Mouse (Mus musculus) cerebellum, adult (tissue): Measurements from ENCODE around the gene Ckm.

Experiments used
- ATAC-seq: cut with Nextera tagmentation; 2 replicates; pipeline ENCODE4 v1.9.2; 2017; ENCODE audit warnings: mild to moderate bottlenecking, moderate library complexity, mixed read lengths; ENCODE audit not compliant: insufficient number of reproducible peaks, low FRiP score, low TSS enrichment

The Ckm gene

DNA sequence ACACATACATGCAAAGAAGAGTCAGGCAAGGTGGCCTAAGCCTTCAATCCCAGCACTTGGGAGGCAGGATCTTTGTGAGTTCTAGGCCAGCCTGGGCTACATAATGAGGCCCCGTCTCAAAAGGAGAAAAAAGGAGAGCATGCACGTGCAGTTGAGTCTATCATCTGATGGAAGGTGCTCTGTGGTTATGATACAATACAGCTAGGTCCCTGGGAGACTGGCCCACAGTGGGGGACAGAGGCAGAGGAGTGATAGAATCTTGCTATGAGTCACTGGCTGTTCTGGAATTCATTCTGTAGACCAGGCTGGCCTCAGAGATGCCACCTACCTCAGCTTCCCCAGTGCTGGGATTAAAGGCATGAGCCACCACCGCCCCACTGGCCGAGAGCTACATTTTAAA lies 57.9 kb downstream of the Ckm start:
- ATAC-seq = no peak

DNA sequence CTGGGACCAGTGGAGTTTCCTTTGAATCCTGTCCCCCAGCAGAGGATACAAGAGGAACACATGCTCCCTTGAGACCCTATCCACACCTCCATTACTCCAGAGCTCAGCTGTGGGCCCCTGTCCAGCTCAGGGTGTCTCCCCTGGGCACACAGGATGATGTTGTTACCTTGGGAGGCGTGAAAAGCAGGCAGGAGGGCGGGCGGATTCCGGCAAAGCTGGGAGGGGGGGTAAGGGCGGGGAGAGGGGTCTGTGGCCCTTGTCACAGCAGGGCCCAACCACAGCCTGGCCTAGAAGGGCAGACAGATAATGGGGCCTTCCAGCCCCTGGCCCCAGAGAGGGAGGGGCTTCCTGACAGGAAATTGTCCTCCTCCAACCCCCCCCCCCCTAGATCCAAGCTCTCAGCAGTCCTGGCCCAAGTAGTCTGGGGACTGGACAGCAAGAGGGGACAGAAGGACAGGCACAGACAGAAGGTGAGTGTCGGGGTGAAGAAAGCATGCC lies 58.4 kb downstream of the Ckm start, which contains the start of gene Exoc3l2:
Exoc3l2 (plus strand) TSS at position 448 of the 498 bp plus-strand sequence.
- ATAC-seq = no peak

GRCm38 (mm10) chr7:19464367-19465307 lies 60.1 kb downstream of the Ckm start:
- no peak for ATAC-seq

- ATAC-seq = no peak
Observed at GRCm38 (mm10) chr7:19466602-19467145, 62.1 kb downstream of the Ckm start.

GRCm38 (mm10) chr7:19467638-19468037 lies 63.1 kb downstream of the Ckm start:
- ATAC-seq = no peak

GRCm38 (mm10) chr7:19468279-19468678 lies 63.7 kb downstream of the Ckm start:
- no peak for ATAC-seq

- ATAC-seq = no peak
Observed at GRCm38 (mm10) chr7:19469404-19469803, 64.8 kb downstream of the Ckm start.

DNA sequence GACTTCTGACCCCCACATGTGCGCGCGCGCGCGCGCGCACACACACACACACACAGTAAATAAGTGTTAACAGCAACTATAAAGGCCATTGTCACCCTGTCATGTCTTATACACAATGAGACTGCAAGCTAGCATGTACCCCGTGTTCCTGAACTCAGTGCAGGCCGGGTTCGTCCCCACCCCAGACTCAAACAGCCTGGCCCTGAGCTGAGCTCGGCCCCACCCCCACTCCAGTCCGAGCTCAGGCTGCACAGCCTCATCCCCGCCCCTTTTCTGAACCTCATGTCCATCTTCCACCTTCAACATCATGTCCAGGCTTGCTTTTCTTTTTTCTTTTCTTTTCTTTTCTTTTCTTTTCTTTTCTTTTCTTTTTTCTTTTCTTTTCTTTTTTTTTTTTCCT lies 65.7 kb downstream of the Ckm start:
- no peak for ATAC-seq

- no peak for ATAC-seq
Observed at GRCm38 (mm10) chr7:19472403-19472802, 67.8 kb downstream of the Ckm start.
